Mouse (Mus musculus): ENCODE data around the gene Cep44. TPM values are rescaled to one million over a fixed set of nuclear protein-coding genes. Genes with fewer than 3 reads are reported as not detected.

Cep44 gene
- polyA plus RNA-seq, 1 experiment from 2014 or later: 22.2 TPM

- H3K4me3 ChIP-seq (ENCODE audit: control insufficient read depth in 1 of 2, insufficient read depth in 1 of 2, low read depth in 1 of 2, low read length in 2 of 2): no peak overlapping the region
- no peak overlapping the region for H3K4me2 ChIP-seq (ENCODE audit: low read length)
- ATAC-seq (ENCODE audit: insufficient number of reproducible peaks, insufficient read depth, low FRiP score, low read depth): no peak
- WGBS: 69% methylated on average over 6 of the region's 6 CpGs
- H3K9ac ChIP-seq (ENCODE audit: low read length): no peak overlapping the region
- H3K4me1 ChIP-seq (ENCODE audit: control insufficient read depth in 2 of 2, insufficient read depth in 2 of 2, low read length in 2 of 2): no peaks in the 10 kb centered on the region
- peaks cover 19% of the 10 kb centered on the region for H3K36me3 ChIP-seq (ENCODE audit: control insufficient read depth, insufficient read depth, low read length)
- H3K9me3 ChIP-seq (ENCODE audit: control insufficient read depth, low read length): no peaks in the 10 kb centered on the region
- no peak overlapping the region for H3K27ac ChIP-seq (replicated peaks in 1 of 2; ENCODE audit: control insufficient read depth in 1 of 2, insufficient read depth in 1 of 2, low read depth in 2 of 2, low read length in 2 of 2)
- H3K27me3 ChIP-seq (ENCODE audit: control insufficient read depth, insufficient read depth, low read length): no peaks in the 10 kb centered on the region
These were observed 22.0 kb downstream of the Cep44 start for GRCm38 (mm10) chr8:56528869-56529268.

- H3K9ac ChIP-seq (ENCODE audit: low read length): no peak overlapping the region
- no peaks in the 10 kb centered on the region for H3K9me3 ChIP-seq (ENCODE audit: control insufficient read depth, low read length)
- H3K27me3 ChIP-seq (ENCODE audit: control insufficient read depth, insufficient read depth, low read length): no peaks in the 10 kb centered on the region
- 74% methylated on average over 4 of the region's 4 CpGs for WGBS
- no peak overlapping the region for H3K4me3 ChIP-seq (ENCODE audit: control insufficient read depth in 1 of 2, insufficient read depth in 1 of 2, low read depth in 1 of 2, low read length in 2 of 2)
- H3K4me2 ChIP-seq (ENCODE audit: low read length): no peak overlapping the region
- H3K4me1 ChIP-seq (ENCODE audit: control insufficient read depth in 2 of 2, insufficient read depth in 2 of 2, low read length in 2 of 2): no peaks in the 10 kb centered on the region
- no peaks in the 10 kb centered on the region for H3K36me3 ChIP-seq (ENCODE audit: control insufficient read depth, insufficient read depth, low read length)
- ATAC-seq (ENCODE audit: insufficient number of reproducible peaks, insufficient read depth, low FRiP score, low read depth): no peak
- no peak overlapping the region for H3K27ac ChIP-seq (replicated peaks in 1 of 2; ENCODE audit: control insufficient read depth in 1 of 2, insufficient read depth in 1 of 2, low read depth in 2 of 2, low read length in 2 of 2)
These were observed 29.8 kb downstream of the Cep44 start for GRCm38 (mm10) chr8:56521051-56521450.

DNA sequence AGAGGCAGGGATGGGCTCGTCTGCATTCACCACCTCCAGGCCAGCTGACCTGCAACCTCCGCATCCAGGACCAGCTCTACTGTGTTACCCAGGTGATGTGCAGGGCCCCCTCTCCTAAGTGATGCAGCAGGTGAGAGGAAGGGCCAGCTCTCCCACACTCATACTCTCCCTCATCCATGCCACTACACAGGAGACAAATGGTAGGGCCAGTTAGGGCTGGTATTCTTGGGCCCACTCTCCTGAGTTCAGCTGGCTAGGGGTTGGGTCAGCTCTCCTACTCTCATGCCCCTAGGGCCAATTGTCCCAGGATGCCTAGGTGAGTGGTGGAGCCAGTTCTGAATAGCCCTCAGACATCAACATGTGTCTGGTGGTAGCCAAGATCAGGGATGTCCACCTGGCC is 30.6 kb downstream of the Cep44 start:
- no peak overlapping the region for H3K9ac ChIP-seq (ENCODE audit: low read length)
- ATAC-seq (ENCODE audit: insufficient number of reproducible peaks, insufficient read depth, low FRiP score, low read depth): no peak
- WGBS: 61% methylated on average over 2 of the region's 2 CpGs

GRCm38 (mm10) chr8:56518848-56519247 is 32.0 kb downstream of the Cep44 start:
- no peak for ATAC-seq (ENCODE audit: insufficient number of reproducible peaks, insufficient read depth, low FRiP score, low read depth)
- no peaks in the 10 kb centered on the region for H3K9me3 ChIP-seq (ENCODE audit: control insufficient read depth, low read length)
- H3K27me3 ChIP-seq (ENCODE audit: control insufficient read depth, insufficient read depth, low read length): no peaks in the 10 kb centered on the region
- no peaks in the 10 kb centered on the region for H3K36me3 ChIP-seq (ENCODE audit: control insufficient read depth, insufficient read depth, low read length)
- H3K9ac ChIP-seq (ENCODE audit: low read length): no peak overlapping the region
- H3K4me3 ChIP-seq (ENCODE audit: control insufficient read depth in 1 of 2, insufficient read depth in 1 of 2, low read depth in 1 of 2, low read length in 2 of 2): no peak overlapping the region
- WGBS: 66% methylated on average over 6 of the region's 6 CpGs
- H3K4me2 ChIP-seq (ENCODE audit: low read length): no peak overlapping the region
- no peaks in the 10 kb centered on the region for H3K4me1 ChIP-seq (ENCODE audit: control insufficient read depth in 2 of 2, insufficient read depth in 2 of 2, low read length in 2 of 2)
- no peak overlapping the region for H3K27ac ChIP-seq (replicated peaks in 1 of 2; ENCODE audit: control insufficient read depth in 1 of 2, insufficient read depth in 1 of 2, low read depth in 2 of 2, low read length in 2 of 2)

More for the DNA sequence above, 30.6 kb downstream of the Cep44 start:
- no peak overlapping the region for H3K4me3 ChIP-seq (ENCODE audit: control insufficient read depth in 1 of 2, insufficient read depth in 1 of 2, low read depth in 1 of 2, low read length in 2 of 2)
- H3K27me3 ChIP-seq (ENCODE audit: control insufficient read depth, insufficient read depth, low read length): no peaks in the 10 kb centered on the region
- no peaks in the 10 kb centered on the region for H3K36me3 ChIP-seq (ENCODE audit: control insufficient read depth, insufficient read depth, low read length)
- H3K4me1 ChIP-seq (ENCODE audit: control insufficient read depth in 2 of 2, insufficient read depth in 2 of 2, low read length in 2 of 2): no peaks in the 10 kb centered on the region
- no peaks in the 10 kb centered on the region for H3K9me3 ChIP-seq (ENCODE audit: control insufficient read depth, low read length)
- H3K4me2 ChIP-seq (ENCODE audit: low read length): no peak overlapping the region
- no peak overlapping the region for H3K27ac ChIP-seq (replicated peaks in 1 of 2; ENCODE audit: control insufficient read depth in 1 of 2, insufficient read depth in 1 of 2, low read depth in 2 of 2, low read length in 2 of 2)

- no peak overlapping the region for H3K4me3 ChIP-seq (ENCODE audit: control insufficient read depth in 1 of 2, insufficient read depth in 1 of 2, low read depth in 1 of 2, low read length in 2 of 2)
- H3K27ac ChIP-seq (replicated peaks in 1 of 2; ENCODE audit: control insufficient read depth in 1 of 2, insufficient read depth in 1 of 2, low read depth in 2 of 2, low read length in 2 of 2): no peak overlapping the region
- H3K36me3 ChIP-seq (ENCODE audit: control insufficient read depth, insufficient read depth, low read length): no peaks in the 10 kb centered on the region
- no peak overlapping the region for H3K4me2 ChIP-seq (ENCODE audit: low read length)
- 64% methylated on average over 4 of the region's 4 CpGs for WGBS
- ATAC-seq (ENCODE audit: insufficient number of reproducible peaks, insufficient read depth, low FRiP score, low read depth): no peak
- H3K9me3 ChIP-seq (ENCODE audit: control insufficient read depth, low read length): no peaks in the 10 kb centered on the region
- no peaks in the 10 kb centered on the region for H3K4me1 ChIP-seq (ENCODE audit: control insufficient read depth in 2 of 2, insufficient read depth in 2 of 2, low read length in 2 of 2)
- no peak overlapping the region for H3K9ac ChIP-seq (ENCODE audit: low read length)
- H3K27me3 ChIP-seq (ENCODE audit: control insufficient read depth, insufficient read depth, low read length): no peaks in the 10 kb centered on the region
These were observed 41.8 kb downstream of the Cep44 start for GRCm38 (mm10) chr8:56508952-56509479.

DNA sequence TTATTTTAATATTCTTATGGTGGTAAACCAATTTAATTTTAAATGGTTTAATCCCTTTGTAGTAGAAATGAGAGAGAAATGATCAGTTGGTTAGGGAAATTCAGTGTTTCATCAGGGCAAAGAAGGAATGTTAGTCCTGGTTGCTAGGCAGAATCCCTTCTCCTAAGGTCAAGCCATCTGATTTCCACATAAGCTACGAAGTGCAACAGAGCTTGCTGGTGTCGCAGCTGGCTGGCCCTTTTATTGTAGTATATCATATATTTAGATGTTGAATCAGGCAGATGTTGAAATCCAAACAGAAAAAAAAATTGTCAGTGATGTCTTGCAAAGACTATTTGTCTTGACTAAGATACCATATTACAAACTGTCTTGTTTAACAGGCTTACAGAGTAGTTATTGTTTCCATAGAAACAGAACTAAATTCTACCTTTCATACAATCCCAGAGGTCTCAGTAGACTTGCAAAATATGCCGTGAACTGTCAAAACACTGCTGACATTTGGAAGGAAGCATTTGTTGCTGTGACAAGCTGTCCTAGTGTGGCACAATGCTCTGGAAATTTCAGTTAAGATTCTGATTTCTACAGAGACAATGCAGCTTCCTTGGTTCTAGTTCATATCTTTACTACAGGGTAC is 42.4 kb downstream of the Cep44 start:
- Histone ChIP-seq H3K4me2 (ENCODE audit: low read length) (no peak overlapping the region), H3K9ac (ENCODE audit: low read length) (no peak overlapping the region), H3K4me1 (ENCODE audit: control insufficient read depth in 2 of 2, insufficient read depth in 2 of 2, low read length in 2 of 2) (no peaks in the 10 kb centered on the region), H3K36me3 (ENCODE audit: control insufficient read depth, insufficient read depth, low read length) (no peaks in the 10 kb centered on the region), H3K4me3 (ENCODE audit: control insufficient read depth in 1 of 2, insufficient read depth in 1 of 2, low read depth in 1 of 2, low read length in 2 of 2) (no peak overlapping the region), H3K27me3 (ENCODE audit: control insufficient read depth, insufficient read depth, low read length) (no peaks in the 10 kb centered on the region), H3K9me3 (ENCODE audit: control insufficient read depth, low read length) (no peaks in the 10 kb centered on the region), H3K27ac (replicated peaks in 1 of 2; ENCODE audit: control insufficient read depth in 1 of 2, insufficient read depth in 1 of 2, low read depth in 2 of 2, low read length in 2 of 2) (no peak overlapping the region)
- no peak for ATAC-seq (ENCODE audit: insufficient number of reproducible peaks, insufficient read depth, low FRiP score, low read depth)
- 72% methylated on average over 3 of the region's 3 CpGs for WGBS

GRCm38 (mm10) chr8:56501911-56502310 is 48.9 kb downstream of the Cep44 start:
- ATAC-seq (ENCODE audit: insufficient number of reproducible peaks, insufficient read depth, low FRiP score, low read depth): no peak
- no peak overlapping the region for H3K9ac ChIP-seq (ENCODE audit: low read length)

DNA sequence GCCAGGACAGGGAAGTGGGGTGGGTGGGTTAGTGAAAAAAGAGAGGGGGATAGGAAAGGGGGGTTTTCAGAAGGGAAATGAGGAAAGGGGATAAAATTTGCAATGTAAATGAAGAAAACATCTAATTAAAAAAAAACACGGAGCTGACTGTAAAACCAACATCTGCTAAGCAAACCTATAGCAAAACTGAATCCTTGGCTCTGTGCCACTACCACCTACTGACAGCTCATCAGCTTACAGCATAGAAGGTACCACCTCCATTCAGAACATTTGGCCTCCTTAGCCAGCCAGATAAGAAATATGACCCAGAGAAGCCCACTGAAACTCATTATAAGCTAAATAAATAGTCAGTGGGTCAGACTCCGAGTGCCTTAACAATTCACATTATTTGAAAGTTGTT is 61.4 kb downstream of the Cep44 start:
- H3K9me3 ChIP-seq (ENCODE audit: control insufficient read depth, low read length): no peaks in the 10 kb centered on the region
- H3K4me1 ChIP-seq (ENCODE audit: control insufficient read depth in 2 of 2, insufficient read depth in 2 of 2, low read length in 2 of 2): no peaks in the 10 kb centered on the region
- no peak overlapping the region for H3K9ac ChIP-seq (ENCODE audit: low read length)
- H3K36me3 ChIP-seq (ENCODE audit: control insufficient read depth, insufficient read depth, low read length): no peaks in the 10 kb centered on the region
- 29% methylated on average over 2 of the region's 2 CpGs for WGBS
- no peak overlapping the region for H3K4me3 ChIP-seq (ENCODE audit: control insufficient read depth in 1 of 2, insufficient read depth in 1 of 2, low read depth in 1 of 2, low read length in 2 of 2)
- no peak for ATAC-seq (ENCODE audit: insufficient number of reproducible peaks, insufficient read depth, low FRiP score, low read depth)
- H3K27me3 ChIP-seq (ENCODE audit: control insufficient read depth, insufficient read depth, low read length): no peaks in the 10 kb centered on the region
- no peak overlapping the region for H3K4me2 ChIP-seq (ENCODE audit: low read length)
- H3K27ac ChIP-seq (replicated peaks in 1 of 2; ENCODE audit: control insufficient read depth in 1 of 2, insufficient read depth in 1 of 2, low read depth in 2 of 2, low read length in 2 of 2): no peak overlapping the region

More at GRCm38 (mm10) chr8:56501911-56502310, 48.9 kb downstream of the Cep44 start:
- H3K4me2 ChIP-seq (ENCODE audit: low read length): no peak overlapping the region
- H3K9me3 ChIP-seq (ENCODE audit: control insufficient read depth, low read length): no peaks in the 10 kb centered on the region
- H3K4me1 ChIP-seq (ENCODE audit: control insufficient read depth in 2 of 2, insufficient read depth in 2 of 2, low read length in 2 of 2): no peaks in the 10 kb centered on the region
- no peak overlapping the region for H3K27ac ChIP-seq (replicated peaks in 1 of 2; ENCODE audit: control insufficient read depth in 1 of 2, insufficient read depth in 1 of 2, low read depth in 2 of 2, low read length in 2 of 2)
- no peak overlapping the region for H3K4me3 ChIP-seq (ENCODE audit: control insufficient read depth in 1 of 2, insufficient read depth in 1 of 2, low read depth in 1 of 2, low read length in 2 of 2)
- H3K36me3 ChIP-seq (ENCODE audit: control insufficient read depth, insufficient read depth, low read length): no peaks in the 10 kb centered on the region
- no peaks in the 10 kb centered on the region for H3K27me3 ChIP-seq (ENCODE audit: control insufficient read depth, insufficient read depth, low read length)

Measured in heart, embryonic 14.5 days (tissue).